Mouse (Mus musculus) cerebellum, adult (tissue): ENCODE data around the gene Kcnma1.

Source experiments
- ATAC-seq: cut with Nextera tagmentation; 2 replicates; pipeline ENCODE4 v1.9.2; 2017; ENCODE audit warnings: mild to moderate bottlenecking, moderate library complexity, mixed read lengths; ENCODE audit not compliant: insufficient number of reproducible peaks, low FRiP score, low TSS enrichment

Kcnma1 gene

DNA sequence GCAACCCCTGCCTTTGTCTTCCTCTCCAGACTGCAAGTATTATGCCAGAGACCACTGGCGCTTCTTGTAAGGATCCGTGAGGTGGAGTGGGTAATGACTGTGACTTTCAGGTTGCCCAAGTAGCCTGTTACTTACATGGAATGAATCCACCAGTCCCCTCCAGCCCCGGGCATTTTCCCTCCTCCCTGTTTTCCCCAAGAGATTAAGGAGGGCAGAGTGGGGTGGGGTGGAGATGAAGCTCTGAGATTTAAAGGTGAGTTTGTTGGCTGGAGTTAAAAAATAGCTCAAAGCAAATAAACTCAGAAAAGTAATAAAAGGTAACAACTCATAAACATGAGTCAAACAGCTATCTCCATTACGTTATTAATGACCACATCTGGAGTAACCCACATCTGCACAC, 624.1 kb downstream of the Kcnma1 start:
- ATAC-seq = no peak

DNA sequence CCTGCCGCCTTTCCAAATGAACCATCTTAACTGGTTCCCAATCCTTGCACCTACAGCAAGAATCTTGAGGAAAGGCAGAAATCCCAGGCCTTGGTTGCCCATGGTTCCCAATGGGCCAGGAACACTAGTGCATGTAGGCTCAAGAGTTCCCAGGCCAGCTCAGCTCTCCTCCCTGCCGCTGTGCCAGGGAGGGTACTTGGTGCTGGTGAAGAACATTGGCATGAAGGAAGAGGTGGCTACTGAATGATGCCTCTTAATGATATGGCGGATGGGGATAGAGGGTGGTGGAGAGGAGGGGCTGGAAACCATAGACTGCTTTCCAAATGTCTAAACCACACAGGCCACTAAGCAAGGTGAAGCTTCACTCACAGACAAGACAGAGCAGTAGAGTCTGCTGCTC, 627.5 kb downstream of the Kcnma1 start:
- ATAC-seq = no peak

DNA sequence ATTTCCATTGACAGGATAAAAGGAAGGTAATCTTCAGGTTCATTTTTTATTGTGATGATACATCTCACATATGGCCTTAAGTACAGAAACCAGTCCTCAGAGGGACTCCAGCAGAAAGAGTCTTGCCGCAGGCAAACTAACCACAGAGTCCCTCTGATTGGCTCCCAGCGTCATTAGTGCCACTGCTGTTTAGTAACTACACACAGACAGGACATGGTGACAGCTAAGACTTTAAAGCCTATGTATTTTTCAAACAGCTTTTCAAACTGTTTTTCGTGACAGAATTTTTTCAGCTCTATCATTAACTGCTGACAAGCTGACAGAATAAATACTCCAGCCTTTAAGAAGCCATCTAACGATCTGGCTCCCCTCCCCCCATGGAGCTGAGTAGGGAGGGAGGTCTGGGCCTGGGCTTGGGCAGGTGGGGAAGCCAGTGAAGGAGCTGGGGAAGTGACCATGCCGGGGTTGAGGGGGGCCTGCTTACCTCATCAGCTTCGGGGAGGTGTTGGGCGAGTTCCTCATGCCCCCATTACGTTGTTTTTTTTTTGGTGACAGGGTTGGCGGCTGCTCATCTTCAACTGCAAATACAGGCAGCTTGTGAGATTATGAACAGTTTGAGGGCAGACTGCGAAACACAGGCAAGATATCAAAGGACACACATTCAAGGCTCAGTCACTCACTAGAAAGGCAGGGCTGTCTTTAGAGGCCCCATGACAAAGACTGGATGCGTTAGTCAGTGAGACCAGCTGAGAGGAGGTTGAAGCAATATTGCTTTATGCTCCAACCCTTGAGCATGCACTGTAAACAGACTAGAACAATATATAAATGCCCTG, 628.3 kb downstream of the Kcnma1 start:
- no peak for ATAC-seq

DNA sequence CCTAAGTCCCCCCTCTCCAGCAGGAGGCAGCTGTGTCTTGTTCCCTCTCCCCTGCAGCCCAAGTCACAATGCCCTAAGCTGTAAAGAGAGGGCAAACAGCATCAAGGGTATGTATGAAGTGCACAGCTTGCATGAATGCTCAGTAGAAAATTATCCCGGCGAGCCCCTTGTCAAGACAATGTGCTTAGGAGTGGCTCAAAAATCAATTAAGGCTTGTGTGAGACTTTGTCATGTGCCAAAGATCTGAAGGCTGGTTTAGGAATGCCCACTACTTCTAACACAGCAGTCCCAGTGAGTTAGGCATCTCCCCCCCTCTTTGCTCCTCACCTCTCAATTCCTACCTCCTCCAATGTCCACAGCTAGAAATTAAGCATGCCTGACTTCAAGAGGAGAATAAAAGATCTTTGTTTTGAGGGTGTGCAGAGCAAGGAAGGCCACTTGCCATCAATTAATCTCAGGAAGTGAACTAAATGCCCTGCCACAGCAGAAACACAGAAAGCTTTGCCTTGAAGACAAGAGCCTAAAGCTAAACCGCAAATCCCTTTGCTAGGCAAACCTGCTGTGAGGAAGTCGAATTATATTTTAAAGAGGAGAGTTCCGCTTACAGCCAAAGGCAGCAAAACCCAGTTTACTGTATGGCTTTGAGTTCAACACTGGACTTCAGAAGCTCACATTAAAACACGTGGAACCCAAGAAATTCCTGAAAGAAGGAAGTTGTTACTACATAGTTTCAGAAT, 635.8 kb downstream of the Kcnma1 start:
- no peak for ATAC-seq

DNA sequence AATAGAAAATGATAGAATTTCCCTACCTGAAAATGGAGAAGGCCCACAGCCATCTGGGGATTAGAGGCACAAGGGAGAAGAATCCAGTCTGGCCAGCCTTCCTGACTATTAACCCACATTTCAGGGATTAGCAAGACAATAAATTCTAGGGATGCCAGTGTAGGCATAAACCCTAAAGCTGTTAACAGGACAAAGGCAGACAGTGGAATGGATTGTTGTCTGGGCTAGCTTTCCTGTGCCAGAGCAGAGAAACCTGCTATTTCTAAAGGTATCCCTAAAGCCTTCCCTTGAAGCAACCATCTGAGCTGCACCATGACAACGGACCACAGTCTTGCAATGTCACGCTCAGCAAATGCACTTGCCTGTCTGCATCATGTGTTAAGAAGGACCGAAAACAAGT, 642.3 kb downstream of the Kcnma1 start:
- ATAC-seq = no peak

DNA sequence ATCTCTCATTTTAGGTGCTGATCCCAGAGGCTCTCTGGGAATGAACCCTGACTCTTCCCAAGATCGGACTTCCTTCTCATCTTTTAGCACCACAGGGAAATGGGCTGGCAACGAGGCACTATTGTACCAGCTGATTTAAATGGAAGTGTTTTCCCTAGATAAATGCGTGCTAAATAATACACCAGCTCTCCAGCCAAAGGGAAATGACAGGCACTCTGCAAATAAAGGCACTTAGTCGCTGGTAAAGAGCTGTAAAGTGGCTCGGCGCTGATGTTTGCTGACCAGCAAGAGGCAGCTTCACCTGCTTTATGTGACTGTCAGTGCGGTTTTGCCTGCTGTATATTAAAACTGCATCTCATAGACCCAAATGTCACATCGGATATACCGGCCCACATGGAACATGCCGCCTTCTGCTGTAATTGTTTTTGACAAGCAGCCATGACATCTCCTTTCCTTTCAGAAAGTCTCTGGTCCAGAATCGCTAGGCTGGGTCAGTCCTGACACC, 653.7 kb downstream of the Kcnma1 start:
- no peak for ATAC-seq

DNA sequence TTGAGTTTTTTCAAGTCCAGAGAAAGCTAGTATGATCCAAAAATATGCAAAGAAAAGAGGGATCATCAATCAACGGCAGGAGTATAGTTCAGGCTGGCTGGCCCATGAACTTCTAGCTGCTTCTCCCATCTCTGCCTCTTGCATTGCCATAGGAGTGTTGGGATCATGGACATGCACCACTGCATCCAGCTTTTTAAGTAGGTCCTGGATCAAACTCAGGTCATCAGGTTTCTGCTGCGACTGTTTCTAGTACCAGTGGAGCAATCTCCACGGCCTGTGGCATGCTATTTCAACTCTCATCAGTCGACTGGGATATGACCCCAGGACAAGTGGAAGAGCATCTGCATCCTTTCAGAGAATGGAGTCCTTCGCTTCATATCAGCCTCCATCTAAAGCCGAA, 655.5 kb downstream of the Kcnma1 start:
- ATAC-seq = no peak

DNA sequence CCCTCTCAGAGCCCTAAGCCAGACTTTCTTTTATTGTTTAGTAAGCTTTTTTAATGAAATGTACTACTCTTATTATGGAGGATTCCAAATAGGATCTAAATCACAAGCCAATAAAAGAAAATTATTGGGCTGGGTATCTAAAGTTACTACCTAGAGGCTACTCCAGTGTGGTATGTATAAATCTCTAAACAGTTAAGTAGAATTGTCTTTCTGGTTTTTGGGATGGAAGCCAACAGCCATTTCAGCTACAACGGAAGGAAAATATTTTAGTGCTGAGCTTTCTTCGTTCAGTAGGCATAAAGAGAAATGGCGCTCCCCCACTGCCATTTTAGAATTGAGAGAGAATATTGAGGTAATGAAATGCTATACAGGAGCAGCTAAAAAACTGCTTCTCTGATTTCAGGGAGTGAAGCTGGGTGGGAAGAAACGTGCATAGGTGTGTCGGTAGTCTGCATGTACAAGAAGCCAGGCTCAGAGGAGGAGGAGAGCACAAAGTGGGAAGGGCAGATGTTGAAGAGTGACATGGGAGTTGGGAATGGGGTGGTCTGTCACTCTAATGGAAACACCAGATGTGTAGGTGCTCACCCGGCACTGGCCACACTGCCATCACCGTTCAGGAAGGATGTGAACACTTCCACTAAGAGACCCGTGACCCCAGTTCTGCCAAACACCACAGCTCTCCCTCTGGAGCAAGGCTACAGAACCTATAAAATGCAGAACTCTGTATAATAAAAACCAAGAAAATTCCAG, 656.6 kb downstream of the Kcnma1 start:
- ATAC-seq = no peak

DNA sequence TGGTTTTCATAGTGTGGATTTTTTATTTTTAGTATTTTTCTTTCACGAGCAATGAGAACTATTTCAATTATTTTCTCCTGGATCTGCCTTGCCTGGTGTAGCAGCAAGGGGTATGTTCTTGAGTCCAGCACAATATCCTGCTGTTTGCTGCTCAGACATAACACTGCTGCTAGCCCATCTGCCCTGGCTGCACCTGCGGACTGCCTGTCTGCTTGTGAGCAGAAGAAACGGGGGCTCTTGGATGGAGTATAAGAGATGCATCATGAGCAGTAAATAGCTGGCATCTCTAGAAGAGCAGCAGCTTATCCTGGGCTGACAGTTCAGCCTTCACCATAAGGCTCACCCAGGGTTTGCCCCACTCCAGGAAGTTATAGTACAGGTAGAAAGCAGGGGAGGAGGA, 687.5 kb downstream of the Kcnma1 start:
- 0 out of 2 replicates have a peak, but pooled peaks have one; percentile 36 for ATAC-seq

DNA sequence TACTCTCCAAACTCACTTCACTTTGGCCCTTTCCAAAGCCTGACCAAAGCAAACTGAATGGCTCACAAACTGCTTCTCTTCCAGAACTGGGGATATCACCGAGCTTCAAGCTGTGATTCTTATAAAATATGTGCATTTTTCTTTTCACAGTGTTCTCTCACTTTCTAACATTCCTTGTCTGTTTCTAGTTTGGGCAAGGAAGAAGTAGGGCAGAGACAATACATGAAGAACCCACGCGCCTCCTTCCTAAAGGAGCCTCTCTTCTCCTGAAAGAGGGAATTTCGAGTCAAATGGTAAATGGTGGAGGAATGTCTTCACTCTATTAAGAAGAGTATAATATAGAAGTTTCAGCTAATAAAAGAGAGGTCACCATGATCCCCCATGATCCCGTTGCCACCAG, 709.0 kb downstream of the Kcnma1 start:
- ATAC-seq = no peak

DNA sequence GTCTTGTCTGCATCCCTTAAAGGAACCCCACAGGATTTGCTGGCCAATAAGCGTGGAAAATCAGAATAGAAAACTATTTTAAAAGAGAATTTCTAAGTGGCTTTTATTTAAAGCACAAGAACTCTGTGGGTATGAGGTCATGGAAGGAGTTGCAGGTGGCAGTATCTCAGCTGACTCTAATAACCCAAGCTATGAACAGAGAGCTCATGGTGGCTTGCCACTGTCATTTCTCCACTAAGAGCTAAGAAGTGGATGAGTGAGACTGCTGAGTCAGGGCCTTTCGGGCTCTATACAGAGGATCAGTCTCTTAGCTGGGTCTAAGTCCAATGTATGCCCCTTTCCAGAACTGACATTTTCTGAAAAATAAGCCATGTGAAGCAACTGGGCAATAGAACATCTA, 713.8 kb downstream of the Kcnma1 start:
- ATAC-seq = no peak

DNA sequence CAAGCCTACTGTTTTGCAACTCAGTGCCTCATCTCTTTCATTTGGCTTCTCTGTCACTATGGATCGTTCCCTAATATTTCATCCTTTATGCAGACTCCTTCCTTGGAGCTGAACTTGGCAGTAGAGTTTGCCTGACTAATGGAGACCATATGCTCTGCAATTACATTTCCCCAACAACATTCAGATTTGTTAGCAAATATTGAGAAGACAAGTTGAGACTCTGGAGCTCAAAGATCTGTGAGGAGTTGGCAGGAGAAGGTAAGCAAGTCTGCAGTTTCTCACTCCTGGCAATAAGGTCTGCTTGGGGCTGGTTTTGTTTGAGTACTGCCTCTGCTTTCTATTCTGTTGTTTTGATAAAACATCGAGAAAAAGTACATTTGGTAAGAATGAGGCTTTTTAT, 723.7 kb downstream of the Kcnma1 start:
- no peak for ATAC-seq

DNA sequence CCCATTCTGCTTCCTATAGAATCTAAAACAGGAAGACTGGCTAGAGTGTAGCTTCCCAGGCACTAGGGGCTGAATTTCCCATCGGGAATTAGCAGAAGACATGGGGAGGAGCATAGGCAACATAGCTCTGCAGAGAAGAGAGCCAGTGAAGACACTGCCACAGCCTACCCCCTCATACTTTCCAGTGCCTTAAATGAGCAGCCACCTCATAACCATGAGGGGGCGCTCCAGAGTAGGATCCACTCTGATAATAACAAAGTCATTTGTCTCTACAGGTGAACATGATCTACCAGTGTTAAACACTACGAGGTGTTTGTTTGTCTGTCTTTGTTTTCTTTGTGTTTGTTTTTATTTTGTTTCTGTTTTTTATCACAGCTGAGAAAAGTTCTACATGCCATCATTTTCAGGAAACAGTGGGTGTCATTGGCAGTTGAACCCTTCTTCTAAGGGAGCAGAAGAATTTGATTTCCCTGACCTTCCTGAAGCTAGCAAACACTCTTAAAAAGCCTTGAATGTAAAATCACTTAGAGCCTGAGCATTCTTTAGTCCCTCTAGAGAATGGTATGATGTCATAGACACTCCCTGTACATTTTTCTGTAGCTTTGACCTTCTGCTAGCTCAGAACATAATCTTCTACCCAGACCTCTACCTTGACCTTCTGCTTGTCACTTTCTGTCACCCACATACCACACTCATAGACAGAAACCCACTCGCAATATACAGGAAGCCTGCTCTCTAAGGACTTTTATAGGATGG, 747.6 kb downstream of the Kcnma1 start:
- no peak for ATAC-seq

DNA sequence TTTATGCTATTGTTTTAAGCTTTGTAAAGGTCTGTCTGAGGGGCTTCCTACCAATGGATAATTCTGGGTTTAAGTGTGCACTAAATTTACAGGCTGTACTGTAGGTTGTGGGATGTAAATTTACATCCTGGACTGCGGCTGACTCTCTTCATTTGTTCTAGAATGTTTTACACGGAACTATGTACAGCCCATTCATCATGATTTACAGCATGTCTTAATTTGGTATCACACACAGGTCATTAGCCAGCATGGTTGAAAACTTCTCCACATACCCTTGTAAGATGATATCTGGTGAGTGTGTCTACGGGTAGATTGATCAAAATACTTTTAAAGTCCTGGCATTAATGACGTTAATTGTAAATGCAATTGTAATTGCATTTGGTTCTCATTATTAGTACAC, 761.1 kb downstream of the Kcnma1 start:
- no peak for ATAC-seq

DNA sequence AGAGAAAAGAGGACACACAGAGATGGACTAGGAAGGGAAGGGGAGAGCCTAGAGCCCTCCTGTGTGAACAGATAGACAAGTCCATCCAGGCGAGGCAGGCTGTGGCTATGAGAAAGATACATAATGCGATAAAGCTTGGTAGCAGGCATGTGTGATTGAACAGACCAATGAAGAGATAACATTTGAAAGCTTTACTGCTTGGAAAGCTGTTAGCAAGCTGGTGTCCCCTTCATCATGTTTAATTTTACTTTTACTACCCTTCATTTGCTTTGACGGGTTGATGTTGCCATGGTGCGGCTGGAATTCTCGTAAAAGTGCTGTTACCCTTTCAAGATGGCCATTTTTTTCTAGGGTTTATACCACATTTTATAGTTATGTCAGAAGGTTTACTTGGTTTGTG, 769.8 kb downstream of the Kcnma1 start:
- ATAC-seq = no peak

DNA sequence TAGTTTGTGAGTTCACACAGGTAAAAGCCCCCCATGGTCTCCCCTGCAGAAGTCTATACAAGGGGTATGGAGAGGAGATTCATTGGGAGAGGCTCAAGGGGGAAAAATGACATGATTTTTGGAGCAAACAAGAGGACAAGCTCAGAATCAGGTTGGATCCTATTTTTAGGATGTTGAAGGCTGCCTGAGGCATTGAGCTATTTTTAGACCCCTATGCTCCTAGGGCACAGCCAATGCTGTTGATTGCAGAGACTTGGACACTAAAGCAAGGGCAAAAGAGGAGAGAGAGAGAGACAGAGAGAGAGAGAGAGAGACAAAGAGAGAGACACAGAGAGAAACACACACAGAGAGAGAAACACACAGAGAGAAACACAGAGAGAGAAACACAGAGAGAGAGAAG, 770.4 kb downstream of the Kcnma1 start:
- ATAC-seq = no peak
